Mouse (Mus musculus) cerebellum, postnatal 25 days (tissue): ENCODE results near the gene Gm3285.

ENCODE experiments used
- DNase-seq, 2 experiments: peaks; one replicate each; pipeline ENCODE4 v3.0.0; 2021; ENCODE audit warnings: mixed read lengths in 2 of 2

Gm3285 gene

DNA sequence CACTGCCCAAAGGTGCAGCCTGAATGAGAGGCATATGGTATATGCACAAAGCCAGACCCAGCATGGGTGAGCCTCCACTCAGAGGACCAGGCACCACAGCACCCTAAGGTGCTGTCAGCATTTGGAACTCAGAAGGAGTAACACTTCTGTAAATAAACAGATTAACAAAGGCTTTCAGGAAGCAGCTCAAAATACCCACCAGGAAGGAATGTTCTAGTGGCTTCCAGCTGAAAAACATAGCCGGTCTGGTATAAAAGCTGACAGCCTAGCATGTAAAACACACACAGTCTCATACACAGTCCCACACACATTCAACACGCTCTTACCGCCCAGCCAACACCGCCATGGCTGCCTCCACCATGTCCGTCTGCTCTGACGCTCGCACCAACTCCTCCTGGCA lies at the start of gene Gm3285:
Gene Gm3285 (plus strand): TSS at position 301 of the 400 bp plus-strand sequence.
- no peak for DNase-seq

DNA sequence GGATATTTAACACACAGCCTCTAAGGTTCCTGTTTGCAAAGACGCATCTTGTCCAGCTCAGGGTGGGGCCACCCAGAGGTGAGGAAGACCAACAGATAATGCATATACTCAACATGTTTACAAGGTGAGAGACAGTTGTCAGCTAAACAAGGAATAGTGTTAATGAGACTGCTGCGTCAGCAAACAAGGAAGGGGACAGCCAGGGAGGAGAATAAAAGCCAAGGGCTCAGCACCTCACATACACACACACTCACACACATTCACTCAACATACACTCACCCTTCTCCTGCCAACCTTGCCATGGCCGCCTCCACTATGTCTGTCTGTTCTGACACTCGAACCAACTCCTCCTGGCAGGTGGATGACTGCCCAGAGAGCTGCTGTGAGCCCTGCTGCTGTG lies 47.4 kb upstream of the Gm3285 start, which contains the start of gene Gm2696:
Gene Gm2696 (plus strand): TSS at position 301 of the 400 bp plus-strand sequence.
- no peak for DNase-seq

DNA sequence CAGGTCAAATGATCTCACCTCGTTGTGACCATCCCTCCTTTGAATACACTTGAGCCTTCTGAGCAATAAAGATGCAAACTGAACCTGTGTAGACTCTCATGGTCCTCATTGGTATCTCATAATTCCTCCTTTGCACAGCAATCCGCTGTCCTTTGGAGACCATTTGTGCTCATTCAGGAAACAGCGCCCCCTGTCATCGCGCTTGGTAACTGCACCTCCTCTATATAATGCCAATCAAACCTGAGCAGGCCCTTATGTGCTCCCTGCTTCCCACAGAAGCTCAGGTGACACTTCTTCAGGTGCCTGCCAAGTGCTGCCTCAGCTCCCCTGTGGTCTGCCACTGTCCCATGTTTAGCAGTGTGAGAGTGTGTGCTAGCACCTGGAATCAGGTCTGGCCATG lies 46.3 kb upstream of the Gm3285 start:
- peak in 1 of 2 experiments; percentile 17 for DNase-seq

DNA sequence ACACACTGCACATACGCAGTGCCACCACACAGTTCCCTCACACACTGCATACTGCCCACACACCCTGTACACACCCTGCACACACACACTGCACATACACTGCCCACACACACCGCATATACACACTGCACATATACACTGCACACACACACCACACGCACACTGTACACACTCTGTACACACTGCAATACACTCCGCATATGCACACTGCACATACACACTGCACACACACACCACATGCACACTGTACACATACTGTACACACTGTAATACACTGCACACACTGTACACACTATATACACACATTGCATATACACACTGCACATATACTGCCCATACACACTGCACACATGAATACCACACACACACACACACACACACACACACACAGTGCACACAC lies 43.3 kb upstream of the Gm3285 start:
- DNase-seq: no peak

DNA sequence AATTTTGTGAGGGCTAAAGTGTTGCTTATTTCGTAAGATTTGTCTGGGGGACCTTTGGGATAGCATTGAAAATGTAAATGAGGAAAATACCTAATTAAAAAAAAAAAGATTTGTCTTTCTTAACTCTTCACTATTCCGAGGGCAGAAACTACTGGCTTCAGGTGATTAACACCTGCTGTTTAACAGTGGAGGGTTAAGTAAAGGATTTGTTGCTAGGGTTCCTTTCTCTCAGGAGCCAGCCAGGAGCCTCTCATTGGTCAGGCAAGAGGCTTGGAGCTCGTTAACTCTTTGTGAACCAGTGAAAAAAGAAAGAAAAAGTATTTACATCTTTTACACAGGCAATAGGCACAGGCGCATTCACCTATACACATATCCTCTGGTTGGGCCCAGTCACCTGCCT lies 42.6 kb upstream of the Gm3285 start:
- DNase-seq: no peak

DNA sequence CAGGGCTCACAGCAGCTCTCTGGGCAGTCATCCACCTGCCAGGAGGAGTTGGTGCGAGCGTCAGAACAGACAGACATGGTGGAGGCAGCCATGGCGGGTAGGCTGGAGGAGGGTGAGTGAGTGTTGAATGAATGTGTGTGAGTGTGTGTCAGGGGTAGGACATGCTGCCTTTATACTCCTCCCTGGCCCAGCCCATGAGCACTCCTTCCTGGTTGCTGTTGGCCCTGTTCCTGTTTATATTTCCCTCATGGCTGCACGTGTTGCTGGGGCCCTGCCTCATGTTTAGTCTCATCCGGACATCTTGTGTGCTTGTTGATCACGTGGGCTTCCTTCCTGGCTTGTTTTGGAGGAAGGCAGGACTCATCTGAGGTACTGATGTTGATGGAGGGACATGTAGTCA lies 34.8 kb upstream of the Gm3285 start, which contains the start of gene Krtap10-4:
Gene Krtap10-4 (minus strand): TSS at position 145 of the 400 bp plus-strand sequence.
- DNase-seq: no peak

DNA sequence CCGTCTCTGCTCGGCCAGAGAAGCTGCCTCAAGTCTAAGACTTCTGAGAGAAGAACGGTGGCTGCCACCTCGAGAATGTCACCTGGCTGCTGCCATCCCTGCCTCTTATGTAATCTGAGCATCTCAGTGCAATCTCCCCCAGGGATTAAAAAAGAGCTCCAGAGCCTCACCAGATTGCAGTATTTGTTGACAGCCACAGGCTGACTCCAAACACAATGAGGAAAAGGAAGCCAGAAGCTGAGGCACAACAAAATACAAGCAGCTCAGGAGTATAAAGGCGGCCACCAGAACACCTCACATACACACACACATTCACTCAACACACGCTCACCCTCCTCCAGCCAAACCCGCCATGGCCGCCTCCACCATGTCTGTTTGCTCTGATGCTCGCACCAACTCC lies 26.1 kb upstream of the Gm3285 start, which contains the start of gene Krtap10-10:
Gene Krtap10-10 (plus strand): TSS at position 301 of the 400 bp plus-strand sequence.
- no peak for DNase-seq

DNA sequence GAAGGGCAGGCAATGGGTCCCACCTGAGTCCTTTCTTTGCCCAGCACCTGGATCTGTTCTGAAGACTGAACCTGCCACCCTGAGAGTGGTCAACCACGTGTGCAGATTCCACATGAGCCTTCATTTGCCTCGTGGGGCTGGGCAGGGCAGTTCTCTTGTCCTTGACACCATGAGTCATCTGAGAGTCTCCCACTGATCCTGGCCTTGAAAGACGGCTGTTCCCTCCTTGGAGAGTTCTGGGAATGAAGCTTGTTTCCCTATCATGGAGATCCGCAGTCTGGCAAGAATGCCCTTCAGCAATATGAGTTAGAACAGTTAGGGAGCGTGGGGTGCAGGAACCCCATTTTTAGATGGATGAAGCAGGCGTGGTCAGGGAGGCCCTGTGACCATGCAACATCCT lies 22.8 kb upstream of the Gm3285 start:
- DNase-seq: no peak

DNA sequence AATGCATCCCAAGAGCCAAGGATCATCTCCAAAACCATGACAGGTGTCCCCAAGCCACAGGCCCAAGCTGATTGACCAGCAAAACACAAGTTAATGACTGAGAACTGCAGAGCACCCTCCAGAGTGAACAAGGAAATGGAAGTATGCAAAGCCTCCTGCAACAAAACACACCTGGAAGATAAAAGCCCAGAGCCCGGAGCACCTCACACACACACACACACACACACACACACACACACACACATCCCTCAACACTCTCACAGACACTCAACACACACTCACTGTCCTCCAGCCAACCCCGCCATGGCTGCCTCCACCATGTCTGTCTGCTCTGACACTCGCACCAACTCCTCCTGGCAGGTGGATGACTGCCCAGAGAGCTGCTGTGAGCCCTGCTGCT lies 15.3 kb upstream of the Gm3285 start, which contains the start of gene Gm36176:
Gene Gm36176 (plus strand): TSS at position 301 of the 400 bp plus-strand sequence.
- DNase-seq: no peak

DNA sequence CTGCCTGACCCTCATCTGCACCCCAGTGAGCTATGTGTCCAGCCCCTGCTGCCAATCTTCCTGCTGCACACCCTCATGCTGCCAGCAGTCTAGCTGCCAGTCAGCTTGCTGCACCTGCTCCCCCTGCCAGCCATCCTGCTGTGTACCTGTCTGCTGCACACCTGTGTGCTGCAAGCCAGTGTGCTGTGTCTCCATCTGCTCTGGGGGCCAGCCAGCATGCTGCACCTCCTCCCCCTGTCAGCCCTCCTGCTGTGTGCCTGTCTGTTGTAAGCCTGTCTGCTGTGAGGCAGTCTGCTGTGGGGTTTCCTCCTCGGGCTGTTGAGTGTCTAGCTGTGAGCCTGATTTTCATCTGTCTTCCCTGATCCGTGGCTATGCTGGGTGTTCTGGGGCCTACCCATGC lies 14.8 kb upstream of the Gm3285 start:
- DNase-seq: peak; percentile 34 to 59

DNA sequence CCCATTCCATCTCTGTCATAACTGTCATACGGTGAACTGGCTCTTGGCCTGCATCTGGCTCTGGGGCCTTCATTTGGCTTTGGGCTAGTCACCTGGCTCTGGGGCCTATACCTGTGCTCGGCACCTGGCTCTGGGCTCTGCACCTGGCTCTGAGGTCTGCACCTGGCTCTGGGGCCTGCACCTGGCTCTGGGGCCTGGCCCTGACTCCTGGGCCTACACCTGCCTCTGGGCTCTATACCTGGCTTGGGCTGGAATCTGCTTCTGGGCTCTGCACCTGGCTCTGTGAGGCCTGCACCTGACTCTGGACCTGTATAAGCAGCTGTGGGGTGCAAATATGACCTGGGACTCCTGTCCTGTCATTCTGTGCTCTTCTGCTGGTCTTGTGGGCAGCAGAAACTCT lies 14.2 kb upstream of the Gm3285 start:
- no peak for DNase-seq

DNA sequence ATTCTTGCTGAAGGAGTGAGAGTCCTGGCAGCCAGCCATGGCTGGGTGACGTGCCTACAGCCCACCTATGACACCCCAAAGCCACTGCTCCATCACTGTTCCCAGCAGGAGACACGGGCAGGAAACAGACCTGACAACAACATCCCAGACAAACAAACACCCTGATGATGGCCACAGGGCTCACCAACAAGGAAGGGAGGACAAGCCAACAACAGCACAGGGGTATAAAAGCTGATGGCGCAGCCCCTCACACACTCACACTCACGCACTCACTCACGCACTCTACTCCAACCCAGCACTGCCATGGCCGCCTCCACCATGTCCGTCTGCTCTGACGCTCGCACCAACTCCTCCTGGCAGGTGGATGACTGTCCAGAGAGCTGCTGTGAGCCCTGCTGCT lies 9.2 kb upstream of the Gm3285 start, which contains the start of gene Gm10318:
Gene Gm10318 (plus strand): TSS at position 301 of the 400 bp plus-strand sequence.
- no peak for DNase-seq

DNA sequence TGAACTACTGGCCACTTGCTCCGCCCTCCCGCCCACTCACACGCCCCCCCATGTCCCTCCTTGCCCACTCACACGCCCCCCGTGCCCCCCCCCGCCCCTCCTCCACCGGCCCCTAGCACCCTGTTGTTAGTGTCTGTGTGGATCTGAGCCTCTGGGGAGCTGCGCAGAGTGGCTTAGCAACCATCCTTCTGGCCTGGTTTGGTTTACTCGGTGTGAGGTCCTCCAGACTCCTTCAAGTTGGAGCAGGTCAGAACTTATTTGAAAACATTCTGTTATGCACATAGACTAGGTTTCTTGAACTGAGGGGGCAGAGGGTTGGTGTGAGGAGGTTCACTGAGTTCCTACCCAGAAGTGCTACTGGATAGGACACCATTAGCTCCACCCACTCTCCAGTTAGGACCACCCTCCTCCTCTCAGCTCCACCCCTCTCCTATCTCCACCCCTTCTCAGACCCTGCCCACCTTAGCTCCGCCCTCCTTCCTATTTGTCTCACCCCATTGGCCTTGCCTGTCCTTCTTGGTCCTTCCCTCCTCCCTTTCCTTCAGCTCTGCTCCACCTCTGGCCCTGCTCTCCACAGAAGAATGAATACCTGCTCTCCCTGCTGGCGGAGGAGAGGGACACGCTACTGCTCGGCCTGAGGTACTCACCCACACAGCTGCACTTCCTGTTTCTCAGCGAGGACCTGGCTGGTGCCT lies 2.4 kb downstream of the Gm3285 start:
- DNase-seq: peak; percentile 19

DNA sequence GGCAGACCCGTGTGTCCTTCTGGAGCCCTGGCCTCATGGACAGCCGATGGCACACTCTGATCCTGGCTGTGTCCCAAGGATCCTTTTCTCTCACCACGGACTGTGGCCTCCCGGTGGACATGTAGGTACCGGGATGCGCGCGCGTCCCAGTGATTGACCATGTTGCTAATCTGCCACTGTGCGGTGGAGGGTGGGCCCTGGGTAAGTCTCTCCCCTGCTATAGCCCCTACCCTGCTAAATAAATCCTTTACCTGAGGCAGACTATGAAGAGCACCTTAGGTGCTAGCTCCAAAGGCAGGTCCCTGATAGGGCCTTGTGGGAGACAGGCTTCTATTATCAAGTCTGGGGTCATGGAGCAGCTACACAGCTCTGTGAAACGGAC lies 3.0 kb downstream of the Gm3285 start:
- DNase-seq: peak in 1 of 2 experiments; percentile 30

DNA sequence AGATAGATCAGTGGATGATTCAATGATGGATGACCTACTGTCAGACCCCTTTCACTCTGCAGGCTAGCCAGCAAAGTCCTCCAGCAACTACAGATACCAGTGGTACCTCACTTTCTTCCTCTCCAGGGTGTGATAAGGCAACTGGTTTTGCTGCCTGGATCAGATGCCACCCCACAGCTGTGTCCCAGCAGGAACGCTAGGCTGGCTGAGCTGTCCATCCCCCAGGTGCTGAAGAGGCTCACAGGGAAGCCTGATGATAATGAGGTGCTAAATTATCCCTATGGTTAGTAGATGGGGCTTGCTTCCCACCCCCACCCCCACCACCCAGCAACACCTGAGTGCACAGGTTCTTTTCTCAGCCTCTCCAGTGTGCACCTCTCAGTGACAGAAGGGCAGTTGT lies 5.8 kb downstream of the Gm3285 start:
- no peak for DNase-seq

DNA sequence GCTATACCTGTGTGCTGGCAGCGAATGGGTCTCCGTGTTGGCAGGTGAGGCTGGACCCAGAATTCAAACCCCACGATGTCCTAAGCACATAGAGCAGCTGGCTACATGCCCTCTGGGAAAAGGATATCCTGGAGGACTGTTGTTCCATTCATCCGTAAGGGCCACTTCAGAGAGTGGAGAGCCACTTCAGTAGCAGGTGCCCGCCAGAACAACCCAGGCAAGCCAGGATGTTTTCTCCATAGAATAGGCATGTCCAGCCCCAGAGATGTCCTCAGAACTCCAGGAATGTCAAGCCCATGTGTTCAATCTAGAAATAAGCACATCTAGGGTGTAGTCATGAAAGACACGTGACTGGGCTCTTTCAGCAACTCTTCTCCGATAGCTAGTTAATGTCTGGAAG lies 7.9 kb downstream of the Gm3285 start:
- no peak for DNase-seq

DNA sequence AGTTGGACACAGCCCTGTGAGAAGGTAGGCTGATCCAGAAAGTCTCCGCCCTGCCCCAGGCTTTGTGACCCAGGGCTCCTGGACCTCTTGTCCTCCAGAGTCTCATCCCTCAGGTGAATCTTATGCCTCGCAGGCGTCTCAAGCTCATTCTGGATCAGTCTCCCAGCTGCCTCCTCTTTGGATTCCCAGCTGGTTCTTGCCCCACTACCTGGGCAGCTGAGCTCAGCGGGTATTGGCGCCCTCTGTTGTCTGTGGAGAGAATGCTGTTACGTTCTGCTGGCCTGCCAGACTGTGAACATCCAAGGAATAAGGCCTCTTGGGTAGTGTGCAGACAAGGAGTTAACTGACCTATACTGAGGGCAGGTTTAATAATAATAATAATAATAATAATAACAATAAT lies 17.2 kb downstream of the Gm3285 start:
- peak in 1 of 2 experiments; percentile 45 for DNase-seq

DNA sequence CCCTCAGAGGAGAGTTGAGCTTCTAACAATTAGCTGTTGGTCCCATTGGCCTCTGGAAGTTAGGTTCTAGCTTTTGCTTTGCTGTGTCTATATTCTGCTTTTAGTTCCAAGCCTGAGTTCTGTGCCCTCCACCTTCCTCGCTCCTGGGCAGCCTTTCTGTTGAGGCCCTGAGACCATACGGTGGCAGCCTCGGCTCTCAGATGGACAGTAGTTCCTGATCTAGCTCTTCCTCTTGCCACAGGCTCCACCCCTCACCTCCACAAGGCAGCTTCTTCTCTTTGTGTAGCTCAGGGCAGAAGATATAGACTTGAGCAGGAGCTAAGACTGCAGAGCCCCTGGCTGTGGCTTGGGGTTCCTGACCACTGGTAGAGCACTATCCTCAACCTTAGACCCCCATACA lies 18.5 kb downstream of the Gm3285 start:
- DNase-seq: no peak

DNA sequence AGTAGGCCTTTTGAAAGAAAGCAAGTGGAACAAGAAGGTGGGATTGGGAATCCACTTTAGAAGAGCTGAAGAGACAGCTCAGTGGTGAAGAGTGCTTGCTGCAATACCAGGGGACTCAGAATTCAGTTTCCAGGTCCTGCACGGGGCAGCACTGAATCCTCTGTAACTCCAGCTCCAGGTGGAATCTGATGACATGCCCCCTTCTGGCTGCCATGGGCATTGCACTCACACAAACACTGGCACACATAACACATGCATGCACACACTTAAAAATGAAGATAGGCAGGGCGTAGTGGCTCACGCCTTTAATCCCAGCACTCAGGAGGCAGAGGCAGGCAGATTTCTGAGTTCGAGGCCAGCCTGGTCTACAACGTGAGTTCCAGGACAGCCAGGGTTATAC lies 20.8 kb downstream of the Gm3285 start:
- no peak for DNase-seq

DNA sequence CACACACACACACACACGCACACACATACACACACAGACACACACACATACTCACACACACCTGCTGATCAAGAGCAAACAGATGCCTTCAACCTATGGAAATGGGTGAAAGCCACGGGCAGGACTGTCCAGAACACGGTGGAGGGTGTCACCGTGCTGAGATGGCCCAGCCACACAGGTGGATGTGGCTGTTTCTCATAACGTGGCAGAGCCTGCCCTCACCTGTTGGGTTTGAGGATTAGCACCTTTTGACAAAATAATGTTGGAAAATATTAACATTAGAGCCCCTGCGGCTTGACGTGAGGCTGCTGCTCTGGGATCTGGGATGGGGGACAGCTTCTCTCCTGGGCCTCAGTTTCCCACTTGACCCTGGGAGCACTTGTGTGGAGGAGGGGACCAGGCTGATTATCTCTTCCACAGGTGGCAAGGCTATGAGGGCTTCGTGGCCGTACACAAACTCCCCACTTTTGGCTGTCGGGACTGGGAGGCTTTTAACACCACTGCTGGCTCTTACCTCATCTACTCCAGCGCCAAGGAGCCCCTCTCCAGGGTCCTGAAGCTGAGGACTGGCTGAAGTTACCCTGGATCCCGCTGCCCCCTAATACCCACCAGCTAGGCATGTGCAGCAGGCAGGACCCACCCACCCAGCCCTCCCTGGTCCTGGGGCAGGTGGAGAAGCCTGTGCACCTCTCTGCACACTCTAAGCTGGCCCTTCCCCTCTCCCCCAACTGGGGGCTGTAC lies 24.4 kb downstream of the Gm3285 start:
- peak in 1 of 2 experiments; percentile 36 for DNase-seq

DNA sequence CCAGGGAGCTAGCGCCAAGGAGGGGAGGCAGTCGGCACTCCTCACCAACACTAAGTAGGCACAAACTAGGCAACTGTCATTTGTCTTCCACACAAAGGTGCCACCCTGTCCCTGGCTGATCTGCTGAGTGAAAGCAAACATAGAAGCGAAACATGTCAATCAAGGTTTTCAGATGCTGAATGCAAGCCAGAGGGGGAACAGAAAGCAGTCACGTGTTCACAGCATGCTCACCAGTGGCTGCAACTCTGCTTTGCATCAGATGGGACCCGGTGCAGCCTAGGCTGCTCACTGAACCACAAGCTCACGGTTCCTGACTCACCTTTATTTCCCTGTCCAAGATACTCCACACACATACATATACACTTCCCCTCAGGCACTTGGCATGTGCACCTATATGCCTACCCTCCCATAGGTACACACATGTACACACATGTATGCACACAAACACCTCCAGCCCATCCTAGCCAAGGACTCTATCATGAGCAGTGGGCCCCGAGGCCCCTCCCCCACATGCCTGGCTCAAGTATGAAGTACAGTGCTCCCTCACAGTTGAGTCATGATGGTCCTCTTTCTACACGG lies 29.3 kb downstream of the Gm3285 start:
- DNase-seq: no peak

DNA sequence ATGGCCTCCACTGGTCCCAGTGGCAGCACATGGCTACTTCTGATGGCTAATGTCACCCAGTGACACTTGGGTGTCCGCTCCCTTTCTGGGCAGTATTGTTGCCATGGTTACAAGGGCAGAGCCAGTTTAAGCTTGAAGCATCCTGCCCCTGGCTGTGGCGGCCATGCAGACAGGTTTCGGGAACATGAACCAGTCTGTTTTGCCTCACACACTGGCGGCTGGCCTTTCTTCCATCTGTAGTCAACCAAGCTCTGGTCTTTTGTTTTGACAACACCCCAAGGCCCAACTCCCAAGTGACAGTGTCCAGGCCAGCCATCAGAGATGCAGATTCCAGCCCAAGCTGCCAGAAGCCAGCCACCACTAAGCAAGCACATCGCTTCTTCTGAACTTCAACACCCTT lies 33.8 kb downstream of the Gm3285 start:
- DNase-seq: no peak

DNA sequence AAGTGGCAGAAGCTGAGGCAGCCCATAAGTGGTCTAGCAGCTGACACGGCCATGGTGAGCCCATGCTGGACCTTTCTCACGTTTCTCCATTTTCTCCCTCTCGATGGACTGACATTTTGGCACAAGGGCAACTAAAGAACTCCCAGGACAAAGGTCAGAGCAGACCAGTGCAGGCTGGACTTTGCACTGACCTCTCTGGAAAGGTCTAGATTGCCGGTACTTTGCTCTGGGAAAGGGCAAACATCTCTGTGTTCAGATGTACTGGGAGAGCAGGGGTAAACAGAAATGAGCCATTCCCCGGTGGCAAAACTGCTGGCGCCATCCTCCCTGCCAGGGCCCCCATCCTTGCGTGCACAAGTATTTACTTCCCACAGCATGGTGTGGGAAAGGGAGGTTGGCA lies 38.4 kb downstream of the Gm3285 start:
- no peak for DNase-seq
